Mouse (Mus musculus) CD4-positive, CD25-positive, alpha-beta regulatory T cell, adult 9 weeks (primary cell): Measurements from ENCODE around the gene Fam45a. TPM values are rescaled to one million over a fixed set of nuclear protein-coding genes. Genes with fewer than 3 reads are reported as not detected.

Experiments
- polyA plus RNA-seq: library from polyadenylated mRNA; unstranded; fragments of 100-300 nt; shearing (Covaris generic); gene quantifications from one replicate; pipeline ENCODE4 v1.2.1, GENCODE M21; 2017

The Fam45a gene
- 53.7 TPM for polyA plus RNA-seq

DNA sequence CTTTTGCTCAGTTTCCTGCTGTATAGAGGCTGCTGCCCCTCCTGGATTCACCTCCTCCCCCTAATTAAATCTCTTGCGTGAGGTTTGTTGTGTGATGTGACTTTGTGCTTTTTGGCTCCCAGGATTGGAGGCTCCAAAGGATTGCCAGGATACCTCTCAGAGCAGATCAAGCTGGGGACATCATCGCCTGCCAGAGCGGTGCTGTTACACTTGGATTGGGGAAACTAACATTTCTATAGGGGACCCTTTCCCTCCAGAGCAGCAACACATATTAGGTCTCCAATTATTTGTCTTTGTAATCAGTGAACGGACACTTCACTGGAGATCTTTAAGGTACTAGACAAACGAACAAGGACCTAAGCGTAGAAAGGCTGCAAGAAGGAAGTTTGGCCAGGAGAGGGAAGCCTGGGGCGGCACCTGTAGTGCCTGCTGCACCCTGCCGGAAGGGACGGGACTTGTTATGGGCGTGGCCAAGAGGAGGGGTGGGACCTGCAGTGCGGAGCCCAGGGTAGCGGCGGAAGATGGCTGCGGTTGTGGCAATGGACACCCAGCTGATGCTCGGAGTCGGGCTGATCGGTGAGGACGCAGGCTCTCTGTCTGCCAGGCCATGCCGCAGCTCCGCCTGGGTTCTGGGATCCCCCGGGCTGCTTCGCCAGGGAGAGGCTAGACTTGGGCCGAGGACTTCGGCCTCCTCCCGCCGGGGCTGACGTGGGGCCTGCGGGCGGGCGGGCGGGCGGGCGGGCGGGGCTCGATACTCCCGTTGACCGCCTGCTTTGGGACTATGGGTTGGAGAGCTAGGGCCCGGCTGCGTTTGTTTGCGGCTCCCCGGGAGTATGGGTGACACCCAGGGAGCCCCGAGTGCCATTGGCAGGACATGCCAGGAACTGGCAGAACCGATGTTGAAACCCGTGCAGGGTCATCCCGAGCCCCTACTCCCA is at the start of gene Fam45a:
Fam45a (plus strand) TSS at position 488 of the 938 bp plus-strand sequence.

DNA sequence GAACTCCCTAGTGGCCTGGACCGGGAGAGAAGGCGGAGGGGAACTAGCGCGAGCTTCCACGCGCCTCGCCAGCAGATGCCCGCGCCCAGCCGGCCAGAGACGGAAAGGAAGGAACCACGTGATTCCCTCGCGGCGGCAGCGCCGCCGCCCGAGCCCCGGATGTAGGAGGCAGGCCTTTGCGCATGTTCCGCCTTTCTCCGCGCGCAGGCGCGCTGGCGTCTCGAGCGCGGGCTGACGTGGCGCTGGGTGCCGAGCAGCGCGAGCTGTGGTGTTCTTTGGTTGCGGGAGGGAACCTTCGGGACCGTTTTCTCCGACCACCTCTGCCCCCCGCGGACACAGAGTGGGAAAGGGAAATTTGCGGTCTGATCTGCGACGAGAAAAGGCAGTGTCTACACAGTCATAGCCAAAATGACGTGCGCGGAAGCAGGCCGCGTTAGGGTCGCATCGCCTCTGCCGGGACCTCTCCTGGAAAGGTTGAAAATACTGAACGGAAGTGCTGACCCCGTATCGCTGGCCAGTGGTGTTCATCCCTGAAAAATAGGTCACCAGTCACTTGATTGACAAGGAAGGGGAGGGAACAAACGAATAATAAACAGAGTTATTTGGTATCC is 20.7 kb upstream of the Fam45a start, which contains the start of gene Eif3a:
Eif3a (minus strand) TSS at position 108 of the 611 bp plus-strand sequence.

DNA sequence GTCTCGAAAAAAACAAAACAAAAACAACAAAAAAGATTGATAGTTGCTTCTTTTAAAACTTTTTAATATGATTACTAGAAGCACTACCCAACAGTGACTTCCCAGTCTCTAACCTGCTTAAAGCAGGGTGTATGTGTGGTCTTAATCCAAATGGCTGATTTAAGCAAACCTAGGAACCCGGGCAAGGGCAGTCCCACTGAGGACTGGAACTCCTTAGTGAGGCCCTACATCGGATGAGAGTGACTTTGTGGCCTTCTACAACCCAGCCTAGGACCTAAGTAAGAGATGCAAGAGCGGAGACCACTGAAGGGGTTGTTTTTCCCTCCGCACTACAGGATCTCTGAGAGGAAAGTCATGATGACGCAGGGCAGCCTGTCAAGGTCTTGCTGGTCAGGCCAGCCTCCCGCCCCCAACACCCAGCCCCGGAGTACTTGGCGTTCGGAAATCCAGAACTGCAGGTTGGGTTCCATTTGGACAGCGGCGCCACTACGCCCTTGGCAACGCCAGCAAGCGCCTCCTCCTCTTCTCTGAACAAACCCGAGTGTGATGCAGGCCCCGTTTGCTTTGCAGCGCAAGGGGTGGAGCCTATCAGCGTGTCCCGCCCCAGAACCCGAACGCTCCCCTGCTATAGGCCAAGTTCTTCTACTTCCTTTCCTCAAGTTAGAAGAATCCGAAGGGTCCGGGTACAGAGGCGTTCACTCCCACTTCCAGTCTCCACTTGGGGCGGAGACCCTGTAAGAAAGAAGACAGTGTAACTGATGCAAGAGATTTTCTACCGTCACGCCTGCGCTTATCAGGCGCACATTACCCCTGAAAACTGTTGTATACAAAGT is 49.7 kb downstream of the Fam45a start, which contains the start of gene Sfxn4:
Sfxn4 (minus strand) TSS at position 612 of the 833 bp plus-strand sequence.

DNA sequence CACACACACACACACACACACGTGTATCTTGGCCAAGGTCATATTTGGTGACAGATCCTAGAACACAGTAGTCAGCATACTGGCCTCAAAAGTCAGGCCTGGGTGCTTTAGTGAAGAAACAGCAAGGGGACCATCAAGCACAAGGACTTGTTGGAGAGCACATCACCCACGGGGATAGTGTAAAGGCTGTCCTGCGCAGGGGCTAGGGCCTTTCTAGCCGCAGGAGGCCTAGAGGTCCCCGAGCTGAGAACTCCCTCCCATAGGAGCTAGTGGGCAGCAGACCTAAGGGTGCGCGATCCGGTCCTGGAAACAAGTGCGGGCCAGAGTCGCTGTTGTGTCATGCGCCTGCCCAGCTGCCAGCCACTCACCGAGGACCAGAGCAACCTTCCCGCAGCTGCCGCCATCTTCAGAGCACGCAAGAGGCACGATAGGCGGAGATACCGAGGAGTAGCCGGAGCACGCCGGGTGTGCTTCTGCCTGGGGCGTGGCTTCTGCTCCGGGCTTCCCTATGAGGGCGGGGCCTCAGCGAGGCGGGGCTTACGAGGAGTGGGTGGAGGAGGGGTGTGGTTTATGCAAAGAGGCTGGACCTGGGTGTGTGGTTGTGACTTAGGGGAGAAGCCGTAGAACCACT is 62.8 kb downstream of the Fam45a start, which contains the start of gene Prdx3:
Prdx3 (minus strand) TSS at position 493 of the 631 bp plus-strand sequence.

Other genes with a start within 250 kb of the Fam45a start
- gene Cacul1, start 230.6 kb upstream of the Fam45a start, polyA plus RNA-seq: 14.2 TPM
- 0.55 TPM for gene Nanos1, start 55.6 kb upstream of the Fam45a start, polyA plus RNA-seq
- 143 TPM for gene Eif3a, start 20.9 kb upstream of the Fam45a start, polyA plus RNA-seq
- gene Sfxn4, start 49.9 kb downstream of the Fam45a start, polyA plus RNA-seq: 4.3 TPM
- gene Prdx3, start 63.0 kb downstream of the Fam45a start, polyA plus RNA-seq: 120 TPM
- 2.5 TPM for gene Grk5, start 78.2 kb downstream of the Fam45a start, polyA plus RNA-seq